Mouse (Mus musculus): Measurements from ENCODE around the gene Rtel1. TPM values are rescaled to one million over a fixed set of nuclear protein-coding genes. Genes with fewer than 3 reads are reported as not detected.

Rtel1 gene
- polyA plus RNA-seq, 1 experiment from 2014 or later, result 57.1 TPM

- no peak overlapping the region for H3K4me2 ChIP-seq (ENCODE audit: low read length)
- no peaks in the 10 kb centered on the region; the same call in 1 of the 2 replicates for H3K4me1 ChIP-seq (replicated peaks; ENCODE audit: control insufficient read depth, insufficient read depth, low read length)
- 0 out of 2 replicates have a peak overlapping the region, but pooled peaks have one; percentile 20 for H3K4me3 ChIP-seq (ENCODE audit: low read depth, low read length)
- 11% methylated on average over 5 of the region's 5 CpGs for WGBS
- no peak overlapping the region for H3K9ac ChIP-seq (ENCODE audit: low read length)
- no peak for ATAC-seq (replicated peaks; ENCODE audit: low FRiP score, low TSS enrichment, low read depth)
- DNase-seq (ENCODE audit: low spot score), result no peak
- no peak overlapping the region for H3K27ac ChIP-seq (ENCODE audit: low read depth)
- no peaks in the 10 kb centered on the region for H3K36me3 ChIP-seq (ENCODE audit: control insufficient read depth, insufficient read depth, low read length)
- no peaks in the 10 kb centered on the region for H3K9me3 ChIP-seq (ENCODE audit: control insufficient read depth, low read length)
- peaks cover 47% of the 10 kb centered on the region for H3K27me3 ChIP-seq (replicated peaks; ENCODE audit: control insufficient read depth, insufficient read depth, low read length)
These were observed 6.6 kb upstream of the Rtel1 start for GRCm38 (mm10) chr2:181313006-181313343.

- H3K36me3 ChIP-seq (ENCODE audit: control insufficient read depth, insufficient read depth, low read length), result no peaks in the 10 kb centered on the region
- no peaks in the 10 kb centered on the region for H3K9me3 ChIP-seq (ENCODE audit: control insufficient read depth, low read length)
- no peak overlapping the region for H3K27ac ChIP-seq (ENCODE audit: low read depth)
- no peak overlapping the region for H3K9ac ChIP-seq (ENCODE audit: low read length)
- peak overlapping the region; percentile 20 for H3K4me2 ChIP-seq (ENCODE audit: low read length)
- DNase-seq (ENCODE audit: low spot score) (no peak), ATAC-seq (replicated peaks; ENCODE audit: low FRiP score, low TSS enrichment, low read depth) (peak; percentile 43; the same call in 1 of the 2 replicates)
- 3% methylated on average over 35 of the region's 35 CpGs for WGBS
- H3K4me3 ChIP-seq (ENCODE audit: low read depth, low read length), result peak overlapping the region; percentile 20
- H3K27me3 ChIP-seq (replicated peaks; ENCODE audit: control insufficient read depth, insufficient read depth, low read length), result peaks cover 43% of the 10 kb centered on the region
- no peaks in the 10 kb centered on the region; the same call in 1 of the 2 replicates for H3K4me1 ChIP-seq (replicated peaks; ENCODE audit: control insufficient read depth, insufficient read depth, low read length)
These were observed 6.0 kb upstream of the Rtel1 start for GRCm38 (mm10) chr2:181313344-181314079.

- Histone ChIP-seq H3K9me3 (ENCODE audit: control insufficient read depth, low read length) (no peaks in the 10 kb centered on the region), H3K4me2 (ENCODE audit: low read length) (peak within 1 kb of the TSS; percentile 20), H3K4me1 (replicated peaks; ENCODE audit: control insufficient read depth, insufficient read depth, low read length) (no peaks in the 10 kb centered on the region; the same call in 1 of the 2 replicates), H3K27me3 (replicated peaks; ENCODE audit: control insufficient read depth, insufficient read depth, low read length) (peaks cover 43% of the 10 kb centered on the region), H3K27ac (ENCODE audit: low read depth) (no peak within 1 kb of the TSS), H3K36me3 (ENCODE audit: control insufficient read depth, insufficient read depth, low read length) (no peaks in the 10 kb centered on the region), H3K4me3 (ENCODE audit: low read depth, low read length) (peak within 1 kb of the TSS; percentile 20), H3K9ac (ENCODE audit: low read length) (no peak within 1 kb of the TSS)
- ATAC-seq (replicated peaks; ENCODE audit: low FRiP score, low TSS enrichment, low read depth), result peak; percentile 76; the same call in 1 of the 2 replicates
- DNase-seq (ENCODE audit: low spot score), result peak; percentile 87
- 4% methylated on average over 23 of the region's 23 CpGs for whole genome bisulfite sequencing
These were observed 5.3 kb upstream of the Rtel1 start, which contains the start of gene Stmn3 for GRCm38 (mm10) chr2:181314080-181314810. Gene Stmn3 (minus strand): TSS chr2:181314500.

GRCm38 (mm10) chr2:181320103-181320499 is 562 bp downstream of the Rtel1 start:
- no peaks in the 10 kb centered on the region for H3K9me3 ChIP-seq (ENCODE audit: control insufficient read depth, low read length)
- DNase-seq (ENCODE audit: low spot score), result no peak
- H3K27ac ChIP-seq (ENCODE audit: low read depth), result no peak overlapping the region
- no peak for ATAC-seq (replicated peaks; ENCODE audit: low FRiP score, low TSS enrichment, low read depth)
- peaks cover 7% of the 10 kb centered on the region; the same call in 1 of the 2 replicates for H3K27me3 ChIP-seq (replicated peaks; ENCODE audit: control insufficient read depth, insufficient read depth, low read length)
- H3K36me3 ChIP-seq (ENCODE audit: control insufficient read depth, insufficient read depth, low read length), result peaks cover 26% of the 10 kb centered on the region
- H3K4me1 ChIP-seq (replicated peaks; ENCODE audit: control insufficient read depth, insufficient read depth, low read length), result 0 out of 2 replicates have a peak, but pooled peaks cover 6% of the 10 kb centered on the region
- H3K9ac ChIP-seq (ENCODE audit: low read length), result peak overlapping the region; percentile 58
- H3K4me3 ChIP-seq (ENCODE audit: low read depth, low read length), result peak overlapping the region; percentile 47
- peak overlapping the region; percentile 81 for H3K4me2 ChIP-seq (ENCODE audit: low read length)
- 12% methylated on average over 7 of the region's 7 CpGs for WGBS

GRCm38 (mm10) chr2:181322136-181322535 is 2.6 kb downstream of the Rtel1 start:
- Histone ChIP-seq H3K27ac (ENCODE audit: low read depth) (no peak overlapping the region), H3K4me3 (ENCODE audit: low read depth, low read length) (no peak overlapping the region), H3K27me3 (replicated peaks; ENCODE audit: control insufficient read depth, insufficient read depth, low read length) (no peaks in the 10 kb centered on the region), H3K4me1 (replicated peaks; ENCODE audit: control insufficient read depth, insufficient read depth, low read length) (0 out of 2 replicates have a peak, but pooled peaks cover 6% of the 10 kb centered on the region), H3K36me3 (ENCODE audit: control insufficient read depth, insufficient read depth, low read length) (peaks cover 46% of the 10 kb centered on the region), H3K4me2 (ENCODE audit: low read length) (no peak overlapping the region), H3K9ac (ENCODE audit: low read length) (no peak overlapping the region), H3K9me3 (ENCODE audit: control insufficient read depth, low read length) (no peaks in the 10 kb centered on the region)
- WGBS, result 77% methylated on average over 5 of the region's 5 CpGs
- ATAC-seq (replicated peaks; ENCODE audit: low FRiP score, low TSS enrichment, low read depth), result no peak
- no peak for DNase-seq (ENCODE audit: low spot score)

GRCm38 (mm10) chr2:181326098-181326497 is 6.6 kb downstream of the Rtel1 start:
- ATAC-seq (replicated peaks; ENCODE audit: low FRiP score, low TSS enrichment, low read depth) (no peak), DNase-seq (ENCODE audit: low spot score) (no peak)
- 98% methylated on average over 2 of the region's 2 CpGs for WGBS
- Histone ChIP-seq H3K27ac (ENCODE audit: low read depth) (no peak overlapping the region), H3K4me2 (ENCODE audit: low read length) (no peak overlapping the region), H3K36me3 (ENCODE audit: control insufficient read depth, insufficient read depth, low read length) (peaks cover 80% of the 10 kb centered on the region), H3K4me3 (ENCODE audit: low read depth, low read length) (no peak overlapping the region), H3K9ac (ENCODE audit: low read length) (no peak overlapping the region), H3K27me3 (replicated peaks; ENCODE audit: control insufficient read depth, insufficient read depth, low read length) (no peaks in the 10 kb centered on the region), H3K4me1 (replicated peaks; ENCODE audit: control insufficient read depth, insufficient read depth, low read length) (no peaks in the 10 kb centered on the region), H3K9me3 (ENCODE audit: control insufficient read depth, low read length) (no peaks in the 10 kb centered on the region)

- peaks cover 81% of the 10 kb centered on the region for H3K36me3 ChIP-seq (ENCODE audit: control insufficient read depth, insufficient read depth, low read length)
- ATAC-seq (replicated peaks; ENCODE audit: low FRiP score, low TSS enrichment, low read depth), result no peak
- DNase-seq (ENCODE audit: low spot score), result no peak
- no peaks in the 10 kb centered on the region for H3K4me1 ChIP-seq (replicated peaks; ENCODE audit: control insufficient read depth, insufficient read depth, low read length)
- no peak overlapping the region for H3K4me3 ChIP-seq (ENCODE audit: low read depth, low read length)
- H3K4me2 ChIP-seq (ENCODE audit: low read length), result no peak overlapping the region
- H3K9me3 ChIP-seq (ENCODE audit: control insufficient read depth, low read length), result no peaks in the 10 kb centered on the region
- H3K27me3 ChIP-seq (replicated peaks; ENCODE audit: control insufficient read depth, insufficient read depth, low read length), result no peaks in the 10 kb centered on the region
- H3K27ac ChIP-seq (ENCODE audit: low read depth), result no peak overlapping the region
- no peak overlapping the region for H3K9ac ChIP-seq (ENCODE audit: low read length)
These were observed 13.0 kb downstream of the Rtel1 start for GRCm38 (mm10) chr2:181332542-181332941.

GRCm38 (mm10) chr2:181334023-181334422 is 14.5 kb downstream of the Rtel1 start:
- H3K4me3 ChIP-seq (ENCODE audit: low read depth, low read length), result no peak overlapping the region
- no peaks in the 10 kb centered on the region for H3K4me1 ChIP-seq (replicated peaks; ENCODE audit: control insufficient read depth, insufficient read depth, low read length)
- ATAC-seq (replicated peaks; ENCODE audit: low FRiP score, low TSS enrichment, low read depth), result peak; percentile 75; the same call in 1 of the 2 replicates
- DNase-seq (ENCODE audit: low spot score), result peak; percentile 81
- H3K9me3 ChIP-seq (ENCODE audit: control insufficient read depth, low read length), result no peaks in the 10 kb centered on the region
- H3K36me3 ChIP-seq (ENCODE audit: control insufficient read depth, insufficient read depth, low read length), result peaks cover 84% of the 10 kb centered on the region
- H3K9ac ChIP-seq (ENCODE audit: low read length), result no peak overlapping the region
- H3K27me3 ChIP-seq (replicated peaks; ENCODE audit: control insufficient read depth, insufficient read depth, low read length), result no peaks in the 10 kb centered on the region
- 67% methylated on average over 3 of the region's 3 CpGs for WGBS
- no peak overlapping the region for H3K4me2 ChIP-seq (ENCODE audit: low read length)
- no peak overlapping the region for H3K27ac ChIP-seq (ENCODE audit: low read depth)

Measured in intestine, embryonic 14.5 days (tissue).